Mouse (Mus musculus): ENCODE measurements around the gene Pcdh7.

The Pcdh7 gene

DNA sequence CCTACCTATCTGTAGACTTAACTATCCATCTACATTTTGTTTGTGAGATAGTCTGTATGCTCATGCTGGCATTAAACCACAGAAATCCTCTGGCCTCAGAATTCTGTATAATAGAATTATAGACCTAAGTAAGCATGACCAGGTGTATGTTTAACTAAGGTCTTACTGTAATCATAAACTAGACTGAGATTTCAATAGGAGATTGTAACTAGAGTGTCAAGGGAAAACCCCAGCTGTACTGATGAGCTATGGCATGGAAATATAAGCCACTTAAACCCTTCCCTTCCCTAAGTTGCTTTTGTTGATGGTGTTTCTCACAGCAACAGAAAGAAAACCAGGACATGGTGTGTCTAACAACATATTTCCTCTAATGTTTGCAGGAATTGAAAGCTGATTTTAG, 78.6 kb downstream of the Pcdh7 start:
- DNase-seq (ENCODE audit: low read depth, low spot score), result no peak

DNA sequence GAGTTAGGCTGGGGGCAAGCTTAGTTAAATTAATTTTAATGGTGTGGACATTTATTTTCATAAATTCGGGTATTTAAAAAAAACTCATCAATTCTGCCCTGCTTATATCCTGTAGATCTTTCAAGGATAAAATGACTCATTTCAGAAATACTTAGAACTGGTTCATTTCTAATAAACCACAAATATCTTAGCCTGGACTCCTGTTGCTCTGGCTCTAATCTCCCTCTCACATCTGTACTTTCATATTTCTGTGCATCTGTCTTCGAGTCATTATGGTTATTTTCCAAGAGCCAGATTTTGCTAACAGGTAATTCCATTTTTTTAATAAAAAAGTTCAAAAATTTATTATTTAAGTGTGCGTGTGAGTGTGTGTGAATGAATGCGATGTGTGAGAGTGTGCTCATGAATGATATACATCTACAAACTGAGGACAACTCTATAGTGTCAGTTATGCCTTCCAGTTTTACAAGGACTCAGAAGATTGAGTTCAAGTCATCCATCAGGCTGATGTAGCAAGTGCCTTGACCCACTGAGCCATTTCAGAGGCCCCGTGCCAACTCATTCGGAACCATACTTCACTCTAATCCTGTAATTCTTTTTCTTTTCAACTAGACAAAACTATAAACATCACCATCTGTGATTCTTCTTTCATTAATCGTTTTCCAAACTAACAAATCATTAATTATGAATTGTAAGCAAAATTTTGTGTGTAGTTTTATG, 80.3 kb downstream of the Pcdh7 start:
- no peak for DNase-seq (ENCODE audit: low read depth, low spot score)

- DNase-seq (ENCODE audit: low read depth, low spot score), result no peak
Measured at GRCm38 (mm10) chr5:57803108-57803507, 85.3 kb downstream of the Pcdh7 start.

DNA sequence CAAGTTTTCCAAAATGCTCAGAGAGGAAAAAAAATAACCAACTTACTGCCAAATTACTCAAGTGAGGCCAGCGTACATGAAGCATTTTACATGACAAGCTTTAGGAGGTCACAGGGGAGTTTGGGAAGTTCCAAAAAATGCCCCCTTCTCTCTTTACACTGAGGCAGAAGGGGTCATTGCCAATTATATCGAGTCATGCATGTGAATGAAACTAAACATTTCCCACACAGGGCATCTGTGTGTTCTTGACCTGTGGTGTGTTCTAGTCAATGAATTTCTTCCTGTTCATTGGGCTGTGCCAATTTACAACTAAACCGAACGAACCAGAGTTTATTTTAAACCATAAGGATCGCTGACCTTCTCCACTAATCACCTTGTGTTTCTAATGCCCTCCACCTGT, 86.1 kb downstream of the Pcdh7 start:
- no peak for DNase-seq (ENCODE audit: low read depth, low spot score)

- no peak for DNase-seq (ENCODE audit: low read depth, low spot score)
Measured at GRCm38 (mm10) chr5:57807350-57807749, 89.6 kb downstream of the Pcdh7 start.

- no peak for DNase-seq (ENCODE audit: low read depth, low spot score)
Measured at GRCm38 (mm10) chr5:57810641-57811040, 92.9 kb downstream of the Pcdh7 start.

DNA sequence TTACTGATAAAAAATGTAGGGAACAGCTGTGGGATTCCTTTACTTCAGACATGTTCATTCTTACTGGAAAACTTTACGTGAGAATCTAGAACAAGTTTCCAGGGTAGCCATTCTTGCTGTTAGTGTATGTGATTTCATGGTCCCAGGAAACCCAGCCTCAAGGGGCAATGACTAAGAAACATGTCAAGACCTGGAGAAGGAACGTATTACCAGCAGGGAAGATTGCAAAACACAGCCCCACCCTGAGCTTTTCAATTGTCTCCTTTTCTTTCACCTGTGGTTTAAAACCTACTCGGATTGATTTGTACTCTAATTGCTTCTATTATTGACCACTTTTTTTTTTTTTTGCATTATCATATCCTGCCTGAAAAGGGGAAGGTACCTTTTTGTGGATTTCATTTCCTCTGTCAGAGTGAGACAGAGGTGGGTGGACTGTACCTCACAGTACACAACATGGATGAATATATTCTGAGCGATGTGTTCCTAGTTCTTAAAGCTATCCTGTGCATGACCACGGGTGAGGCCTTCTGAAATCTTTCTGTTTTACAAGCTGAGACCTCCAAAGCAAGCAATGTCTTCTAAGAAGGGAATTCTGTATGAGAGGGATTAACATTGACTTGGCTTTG, 98.3 kb downstream of the Pcdh7 start:
- no peak for DNase-seq (ENCODE audit: low read depth, low spot score)

DNA sequence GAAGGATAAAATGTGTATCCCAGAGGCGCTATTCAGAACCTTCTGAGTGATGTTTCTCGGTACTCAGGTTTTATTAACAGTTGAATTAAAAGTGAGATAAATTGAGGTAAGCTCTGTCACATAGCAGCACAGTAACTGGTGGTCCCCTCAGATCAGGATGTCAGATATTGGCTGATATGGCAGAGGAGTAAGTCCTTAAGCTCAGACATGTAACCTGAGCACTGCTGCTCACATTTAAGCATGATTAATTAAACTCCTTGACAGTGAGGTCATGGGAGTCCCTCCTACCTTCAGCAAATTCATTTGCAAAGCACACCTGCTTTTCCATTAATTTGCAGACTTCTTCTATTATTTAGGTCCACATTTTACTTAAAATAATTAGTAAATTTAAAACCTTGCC, 102.0 kb downstream of the Pcdh7 start:
- no peak for DNase-seq (ENCODE audit: low read depth, low spot score)

- DNase-seq (ENCODE audit: low read depth, low spot score), result no peak
Measured at GRCm38 (mm10) chr5:57821099-57821498, 103.3 kb downstream of the Pcdh7 start.

GRCm38 (mm10) chr5:57828437-57828836, 110.7 kb downstream of the Pcdh7 start:
- no peak for DNase-seq (ENCODE audit: low read depth, low spot score)

GRCm38 (mm10) chr5:57837150-57837549, 119.4 kb downstream of the Pcdh7 start:
- no peak for DNase-seq (ENCODE audit: low read depth, low spot score)

DNA sequence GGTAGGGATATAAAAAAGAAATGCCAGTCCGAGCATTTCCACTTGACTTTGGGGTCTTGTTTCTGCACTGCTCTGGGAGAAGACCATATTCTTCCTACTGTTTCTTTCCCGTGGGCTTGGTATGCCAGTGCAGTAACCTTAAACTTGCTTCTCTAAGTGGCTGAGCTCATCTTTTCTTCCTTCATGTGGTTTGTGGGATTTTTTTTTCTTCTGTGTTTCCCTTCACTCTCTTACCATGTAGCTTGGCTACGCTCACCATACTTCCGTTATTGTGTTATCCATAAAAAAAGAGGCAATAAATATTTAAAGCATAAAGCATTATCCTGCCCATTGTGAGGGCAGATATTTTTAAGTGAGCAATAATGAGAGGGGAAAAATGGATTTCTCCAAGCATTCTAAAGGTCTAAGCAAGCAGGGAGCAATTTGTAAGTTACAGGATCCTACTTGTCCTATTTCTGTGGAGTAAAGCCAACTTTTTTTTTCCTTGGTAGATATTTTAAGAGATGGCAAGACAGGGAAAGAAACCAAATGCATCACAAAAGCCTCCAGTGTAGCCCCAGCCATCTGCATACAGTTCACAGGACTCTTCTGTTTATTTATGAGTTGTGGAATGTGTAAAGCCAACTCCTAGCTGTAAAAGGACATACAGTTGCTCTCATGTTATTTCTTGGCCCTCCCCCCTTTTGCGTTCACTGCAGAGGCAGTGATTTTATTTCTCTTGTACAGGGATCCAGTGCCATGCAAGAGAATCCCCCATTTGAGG, 123.8 kb downstream of the Pcdh7 start:
- DNase-seq (ENCODE audit: low read depth, low spot score), result no peak

GRCm38 (mm10) chr5:57847500-57847899, 129.7 kb downstream of the Pcdh7 start:
- no peak for DNase-seq (ENCODE audit: low read depth, low spot score)

DNA sequence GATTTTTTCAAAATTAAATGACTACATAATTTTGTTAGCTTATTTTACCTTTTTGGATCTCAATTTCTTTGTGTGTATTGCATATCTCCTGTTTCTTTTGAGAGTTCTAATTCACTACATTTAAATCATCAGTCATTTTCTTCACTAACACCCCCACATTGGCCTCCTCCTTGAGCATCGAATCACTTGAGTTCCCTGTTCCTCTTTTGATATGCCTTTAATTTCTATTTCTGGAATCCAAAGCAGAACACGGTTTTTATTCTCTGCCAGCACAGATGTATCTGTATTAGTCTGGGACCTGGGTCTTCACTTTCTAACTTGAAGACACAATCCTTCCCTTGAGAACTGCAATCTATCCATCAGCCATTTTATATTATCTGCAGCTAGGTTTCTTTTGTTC, 132.3 kb downstream of the Pcdh7 start:
- DNase-seq (ENCODE audit: low read depth, low spot score), result no peak

GRCm38 (mm10) chr5:57857316-57857715, 139.5 kb downstream of the Pcdh7 start:
- DNase-seq (ENCODE audit: low read depth, low spot score), result no peak

DNA sequence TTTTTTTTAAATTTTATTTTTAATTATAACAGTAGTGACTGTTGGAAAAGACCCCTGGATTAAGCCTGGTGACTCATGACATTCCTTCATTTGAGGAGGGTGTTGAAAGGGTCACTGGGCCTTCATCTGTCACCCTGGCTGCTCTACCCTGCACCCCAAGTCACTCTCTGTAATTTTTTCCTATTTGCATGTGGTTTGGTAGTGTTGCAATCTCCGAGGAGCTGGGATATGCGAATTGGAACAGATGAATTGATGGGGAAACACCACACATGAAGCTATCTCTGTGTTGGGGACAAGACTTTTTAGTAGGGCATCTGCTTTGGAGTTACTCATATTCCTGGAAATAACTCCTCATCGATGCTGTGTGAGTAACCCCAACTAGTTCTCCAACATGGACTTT, 146.5 kb downstream of the Pcdh7 start:
- no peak for DNase-seq (ENCODE audit: low read depth, low spot score)

DNA sequence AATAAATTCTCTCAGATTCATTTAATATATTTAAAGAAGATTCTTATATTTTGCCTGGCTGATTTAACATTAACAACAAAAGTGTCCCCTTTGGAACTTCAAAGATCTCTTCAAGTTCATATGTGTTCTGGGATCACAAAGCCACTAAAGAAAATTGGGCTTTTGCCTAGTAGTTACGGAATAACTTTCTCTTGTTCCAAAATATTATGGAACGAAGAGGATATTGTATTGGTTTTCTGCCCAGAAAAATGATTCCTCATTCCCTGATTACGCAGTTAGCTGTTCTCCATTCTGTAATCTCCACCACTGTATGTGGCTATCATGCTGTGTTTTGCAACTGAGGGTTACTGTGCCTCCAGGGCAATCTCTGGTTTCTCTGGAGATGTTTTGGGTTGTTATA, 147.5 kb downstream of the Pcdh7 start:
- DNase-seq (ENCODE audit: low read depth, low spot score), result no peak

DNA sequence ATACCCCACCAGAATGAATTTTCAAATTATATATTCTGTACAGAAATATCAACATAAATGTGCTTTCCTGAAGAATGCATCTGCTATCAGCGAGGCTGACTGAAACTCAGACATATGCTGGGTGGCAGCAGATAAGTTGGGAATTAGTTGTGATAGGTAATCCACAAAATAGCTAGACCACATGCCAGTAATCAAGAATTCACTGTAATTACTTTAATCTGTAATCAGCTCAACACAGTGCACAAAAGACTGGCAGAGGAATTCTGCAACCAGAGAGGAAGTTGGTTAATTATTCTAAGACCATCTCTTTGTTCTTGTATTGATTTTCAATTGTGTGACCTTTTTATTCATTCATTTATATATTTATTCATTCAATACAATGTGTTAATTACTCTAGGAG, 148.3 kb downstream of the Pcdh7 start:
- DNase-seq (ENCODE audit: low read depth, low spot score), result no peak

DNA sequence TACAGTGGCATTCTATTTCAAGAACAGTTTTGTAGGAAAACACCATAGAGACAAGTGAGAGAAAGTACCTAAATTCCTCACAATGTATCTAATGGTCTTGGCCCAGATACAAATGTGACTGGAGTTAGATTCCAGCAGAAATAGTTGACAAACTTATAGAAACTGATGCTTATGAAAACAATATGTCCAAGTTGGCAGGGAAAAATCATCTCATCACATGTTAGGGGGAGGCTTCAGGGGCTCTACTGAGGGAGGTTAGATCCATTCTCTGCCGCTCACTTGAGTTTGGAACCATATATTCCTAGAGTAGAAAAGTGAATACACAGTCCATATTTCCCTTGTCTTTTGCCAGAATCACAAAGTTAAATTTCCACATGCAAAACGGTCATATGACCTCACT, 150.1 kb downstream of the Pcdh7 start:
- no peak for DNase-seq (ENCODE audit: low read depth, low spot score)

GRCm38 (mm10) chr5:57868702-57869101, 150.9 kb downstream of the Pcdh7 start:
- no peak for DNase-seq (ENCODE audit: low read depth, low spot score)

DNA sequence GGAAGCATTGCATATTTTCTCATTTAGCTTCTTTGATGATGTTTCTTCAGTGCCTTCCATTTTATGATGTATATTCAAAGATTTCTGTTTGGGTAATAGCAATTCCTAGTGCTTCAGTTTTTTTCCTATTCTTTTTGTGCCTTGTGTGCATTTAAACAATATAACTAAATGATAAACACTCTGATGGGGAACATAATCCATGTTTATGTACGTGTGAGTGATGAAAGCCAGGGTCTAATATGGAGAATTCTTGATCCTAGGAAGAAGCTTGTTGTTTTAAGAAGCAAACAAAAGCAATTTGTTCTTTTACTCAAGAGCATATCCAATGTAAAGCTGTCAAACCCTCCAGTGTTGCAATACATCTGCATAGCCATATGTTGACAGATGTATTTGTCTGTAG, 153.0 kb downstream of the Pcdh7 start:
- DNase-seq (ENCODE audit: low read depth, low spot score), result no peak

DNA sequence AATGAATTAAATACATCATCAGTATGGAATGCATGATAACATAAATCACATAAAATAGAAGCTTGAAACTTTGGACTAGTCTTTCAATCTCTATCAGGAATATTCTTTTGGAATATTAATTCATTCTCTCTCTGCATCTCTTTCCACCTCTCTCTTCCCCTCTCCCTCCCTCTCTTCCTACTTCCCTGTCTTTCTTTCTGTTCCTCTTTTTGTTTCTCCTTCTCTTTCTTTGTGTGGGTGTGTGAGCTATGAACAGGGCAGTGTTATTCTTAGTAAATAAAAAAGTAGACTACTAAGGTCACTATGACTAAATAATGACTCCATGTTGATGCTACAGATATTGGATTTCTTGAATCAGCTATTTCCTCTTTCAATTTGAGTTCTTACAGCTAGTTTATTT, 167.2 kb downstream of the Pcdh7 start:
- no peak for DNase-seq (ENCODE audit: low read depth, low spot score)
